Mouse (Mus musculus) ES-Bruce4 (cell line): Measurements from ENCODE around the gene Camta1. TPM values are rescaled to one million over a fixed set of nuclear protein-coding genes. Genes with fewer than 3 reads are reported as not detected.
A peak's percentile ranks its signal among the peaks of the same experiment; 100 is the strongest.

Experiments
- H3K27ac ChIP-seq: 2 replicates; pipeline ENCODE4 v1.5.1; 2012; ENCODE audit warnings: low read length, inconsistent platforms; ENCODE audit not compliant: insufficient read depth
- H3K27me3 ChIP-seq: 2 replicates; pipeline ENCODE4 v1.6.1; 2012; ENCODE audit warnings: mild to moderate bottlenecking, low read length, inconsistent platforms; ENCODE audit not compliant: control insufficient read depth, poor library complexity, insufficient read depth, severe bottlenecking
- H3K36me3 ChIP-seq: 2 replicates; pipeline ENCODE4 v1.6.1; 2012; ENCODE audit warnings: inconsistent platforms, mild to moderate bottlenecking, low read length, moderate library complexity; ENCODE audit not compliant: control insufficient read depth, poor library complexity, insufficient read depth, severe bottlenecking
- H3K4me1 ChIP-seq: one replicate; pipeline ENCODE4 v1.8.1; 2011; ENCODE audit warnings: low read length; ENCODE audit not compliant: control insufficient read depth, insufficient read depth
- H3K4me3 ChIP-seq: 2 replicates; pipeline ENCODE4 v1.5.1; 2011; ENCODE audit warnings: low read depth, mild to moderate bottlenecking, low read length
- H3K9ac ChIP-seq: 2 replicates; pipeline ENCODE4 v1.6.1; 2012; ENCODE audit warnings: low read depth, mild to moderate bottlenecking, inconsistent platforms; ENCODE audit not compliant: poor library complexity, severe bottlenecking
- H3K9me3 ChIP-seq: replicated peaks from 2 replicates; pipeline ENCODE4 v1.6.1; 2012; ENCODE audit warnings: mild to moderate bottlenecking, low read length, inconsistent platforms; ENCODE audit not compliant: control insufficient read depth, poor library complexity, insufficient read depth, severe bottlenecking
- CTCF ChIP-seq: IDR thresholded peaks from one replicate; pipeline ENCODE4 v1.8.1; 2011; ENCODE audit warnings: low read depth, low read length
- EP300 ChIP-seq: IDR thresholded peaks from 2 replicates; pipeline ENCODE4 v1.6.1; 2011; ENCODE audit warnings: low read depth, low read length; ENCODE audit not compliant: insufficient read depth
- POLR2A ChIP-seq: IDR thresholded peaks from one replicate; pipeline ENCODE4 v1.8.1; 2011; ENCODE audit warnings: low read length; ENCODE audit not compliant: insufficient read depth
- polyA plus RNA-seq: library from polyadenylated mRNA; stranded (reverse); fragments of >200 nt; gene quantifications from 2 replicates; pipeline ENCODE4 v1.2.4, GENCODE M21; 2011; ENCODE audit warnings: low read depth; ENCODE audit not compliant: missing spikeins, insufficient read depth, insufficient read length

The Camta1 gene
- polyA plus RNA-seq, 1 experiment, result 85.3 TPM

DNA sequence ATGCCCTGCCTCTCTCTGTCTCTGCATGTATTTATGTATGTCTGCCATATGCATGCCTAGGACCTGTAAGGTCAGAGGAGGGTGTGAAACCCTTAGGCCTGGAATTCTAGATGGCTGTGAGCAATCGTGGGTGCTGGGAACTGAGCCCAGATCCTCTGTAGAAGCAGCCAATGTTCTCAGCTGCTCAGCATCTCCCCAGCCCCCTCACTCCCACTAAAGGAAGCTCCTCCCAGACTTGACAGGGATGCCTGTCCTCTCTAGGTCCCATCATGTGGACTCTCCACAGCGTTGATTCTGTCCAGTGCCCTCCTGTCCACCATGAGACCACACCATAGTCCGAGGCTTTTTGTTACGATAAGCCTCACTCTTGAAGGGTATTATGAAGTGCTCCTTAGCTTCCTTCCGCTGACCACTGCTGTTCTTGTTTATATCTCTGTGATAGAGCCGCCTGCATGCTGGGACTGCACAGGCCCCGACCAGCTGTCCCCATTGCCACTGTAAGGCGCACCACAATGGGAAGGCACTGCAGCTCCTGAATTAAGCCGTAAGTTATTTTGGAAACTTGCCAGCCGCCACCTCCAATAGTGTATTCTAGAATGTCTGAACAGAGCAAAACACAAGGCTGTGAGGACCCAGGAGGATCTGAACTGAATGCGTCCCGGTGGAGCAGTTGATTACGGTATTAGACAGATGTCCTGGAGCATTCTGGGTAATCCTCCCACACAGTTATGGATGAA lies 905.1 kb downstream of the Camta1 start:
- Histone ChIP-seq H3K4me1 (no peaks in the 10 kb centered on the region), H3K4me3 (peak overlapping the region; percentile 27; the same call in 1 of the 2 replicates), H3K27ac (no peak overlapping the region), H3K27me3 (no peaks in the 10 kb centered on the region), H3K9ac (no peak overlapping the region), H3K36me3 (no peaks in the 10 kb centered on the region), H3K9me3 (no peaks in the 10 kb centered on the region)
- no peak for TF ChIP-seq CTCF
- no peak for TF ChIP-seq POLR2A
- no peak for TF ChIP-seq EP300

DNA sequence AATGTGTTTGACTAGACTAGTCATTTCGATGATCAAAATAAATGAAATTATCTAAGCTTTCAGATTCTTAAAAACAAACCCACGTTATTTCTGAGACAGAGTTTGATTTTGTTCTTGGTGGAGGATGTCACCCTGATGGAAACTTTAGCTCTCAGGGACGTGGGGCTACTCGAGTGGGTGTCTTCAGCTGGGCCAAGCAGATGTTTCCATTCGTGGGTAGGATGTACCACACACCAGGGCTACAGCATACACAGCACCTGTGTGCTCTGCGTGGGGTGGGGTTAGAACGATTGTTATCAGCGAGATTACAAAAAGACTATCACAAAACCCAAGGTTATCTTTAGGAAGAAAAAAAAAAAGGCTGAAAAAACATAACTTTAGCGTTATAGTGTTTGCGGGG lies 910.7 kb downstream of the Camta1 start:
- TF ChIP-seq POLR2A (no peak), EP300 (no peak), CTCF (no peak)
- Histone ChIP-seq H3K4me1 (no peaks in the 10 kb centered on the region), H3K27me3 (no peaks in the 10 kb centered on the region), H3K9me3 (no peaks in the 10 kb centered on the region), H3K4me3 (no peak overlapping the region), H3K9ac (no peak overlapping the region), H3K36me3 (no peaks in the 10 kb centered on the region), H3K27ac (no peak overlapping the region)

DNA sequence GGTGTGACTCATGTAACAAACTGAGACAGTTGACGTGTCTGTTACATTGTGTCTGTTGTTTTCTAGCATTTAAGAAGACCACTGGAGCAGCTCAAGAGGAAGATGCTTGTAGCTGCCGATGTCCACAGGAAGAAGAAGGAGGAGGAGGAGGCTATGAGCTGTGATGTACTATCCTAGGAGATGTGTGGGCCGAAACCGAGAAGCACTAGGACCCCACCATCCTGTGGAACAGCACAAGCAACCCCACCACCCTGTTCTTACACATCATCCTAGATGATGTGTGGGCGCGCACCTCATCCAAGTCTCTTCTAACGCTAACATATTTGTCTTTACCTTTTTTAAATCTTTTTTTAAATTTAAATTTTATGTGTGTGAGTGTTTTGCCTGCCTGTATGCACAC lies 917.0 kb downstream of the Camta1 start:
- Histone ChIP-seq H3K27me3 (no peaks in the 10 kb centered on the region), H3K36me3 (no peaks in the 10 kb centered on the region), H3K9me3 (no peaks in the 10 kb centered on the region), H3K4me1 (peaks cover 3% of the 10 kb centered on the region), H3K27ac (no peak overlapping the region), H3K9ac (no peak overlapping the region), H3K4me3 (no peak overlapping the region)
- no peak for TF ChIP-seq CTCF
- TF ChIP-seq EP300, result no peak
- TF ChIP-seq POLR2A, result no peak

GRCm38 (mm10) chr4:150939991-150940651 lies 921.6 kb downstream of the Camta1 start:
- Histone ChIP-seq H3K27ac (no peak overlapping the region), H3K27me3 (no peaks in the 10 kb centered on the region), H3K9ac (no peak overlapping the region), H3K9me3 (no peaks in the 10 kb centered on the region), H3K4me1 (peaks cover 3% of the 10 kb centered on the region), H3K4me3 (no peak overlapping the region; the same call in 1 of the 2 replicates), H3K36me3 (no peaks in the 10 kb centered on the region)
- TF ChIP-seq POLR2A, result no peak
- TF ChIP-seq CTCF, result no peak
- TF ChIP-seq EP300, result no peak

GRCm38 (mm10) chr4:150938063-150938452 lies 923.6 kb downstream of the Camta1 start:
- no peaks in the 10 kb centered on the region for H3K9me3 ChIP-seq
- H3K9ac ChIP-seq, result no peak overlapping the region
- no peak for TF ChIP-seq POLR2A
- TF ChIP-seq EP300, result no peak
- TF ChIP-seq CTCF, result no peak
- H3K27ac ChIP-seq, result no peak overlapping the region
- no peaks in the 10 kb centered on the region for H3K27me3 ChIP-seq
- H3K4me3 ChIP-seq, result no peak overlapping the region
- peaks cover 3% of the 10 kb centered on the region for H3K4me1 ChIP-seq
- H3K36me3 ChIP-seq, result no peaks in the 10 kb centered on the region
